Mouse (Mus musculus) heart, adult 2 months (tissue): ENCODE results near the gene Guca1b.

ENCODE experiments used
- CTCF ChIP-seq: fragments of 200-600 bp; IDR thresholded peaks from 2 replicates; pipeline ENCODE4 v1.8.1; 2022; ENCODE audit warnings: antibody characterized with exemption, mild to moderate bottlenecking, moderate library complexity
- POLR2A ChIP-seq: fragments of 200-500 bp; IDR thresholded peaks from 2 replicates; pipeline ENCODE4 v1.6.1; 2011; ENCODE audit warnings: mild to moderate bottlenecking, low read depth, low read length, control low read depth; ENCODE audit not compliant: insufficient read depth

- TF ChIP-seq POLR2A (no peak), CTCF (no peak)
These were observed 10.3 kb downstream of the Guca1b start for GRCm38 (mm10) chr17:47395376-47395913.
